Mouse (Mus musculus) ovary, adult 18-20 months (tissue): Measurements from ENCODE around the gene Zbtb16.

Source experiments
- DNase-seq: peaks from one replicate; pipeline ENCODE4 v3.0.0; 2022; ENCODE audit warnings: low spot score, mixed read lengths

Gene Zbtb16

DNA sequence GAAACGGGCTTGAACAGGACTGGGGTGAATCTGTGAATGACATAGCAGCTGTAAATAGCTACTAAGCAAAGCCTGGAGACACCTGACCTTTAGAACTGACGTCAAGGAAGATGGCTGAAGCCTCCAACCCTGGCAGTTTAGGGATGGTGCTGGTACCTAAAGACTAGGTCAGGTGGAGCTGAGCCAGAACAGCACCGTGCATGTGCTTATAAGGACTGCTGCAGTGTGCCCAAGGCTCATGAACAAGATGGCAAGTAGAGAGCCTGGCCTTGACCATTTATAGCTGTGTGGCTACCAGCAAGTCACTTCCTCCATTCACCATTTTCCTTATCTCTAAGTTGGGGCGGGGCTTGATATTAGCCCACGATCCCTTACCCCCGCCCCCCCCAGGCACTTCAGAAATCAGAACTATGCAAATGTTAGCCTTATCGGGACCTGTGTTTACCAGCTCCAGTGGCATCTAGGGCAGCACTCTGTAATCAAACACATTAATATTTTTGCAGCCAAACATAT lies 9.6 kb downstream of the Zbtb16 start:
- DNase-seq, result no peak

DNA sequence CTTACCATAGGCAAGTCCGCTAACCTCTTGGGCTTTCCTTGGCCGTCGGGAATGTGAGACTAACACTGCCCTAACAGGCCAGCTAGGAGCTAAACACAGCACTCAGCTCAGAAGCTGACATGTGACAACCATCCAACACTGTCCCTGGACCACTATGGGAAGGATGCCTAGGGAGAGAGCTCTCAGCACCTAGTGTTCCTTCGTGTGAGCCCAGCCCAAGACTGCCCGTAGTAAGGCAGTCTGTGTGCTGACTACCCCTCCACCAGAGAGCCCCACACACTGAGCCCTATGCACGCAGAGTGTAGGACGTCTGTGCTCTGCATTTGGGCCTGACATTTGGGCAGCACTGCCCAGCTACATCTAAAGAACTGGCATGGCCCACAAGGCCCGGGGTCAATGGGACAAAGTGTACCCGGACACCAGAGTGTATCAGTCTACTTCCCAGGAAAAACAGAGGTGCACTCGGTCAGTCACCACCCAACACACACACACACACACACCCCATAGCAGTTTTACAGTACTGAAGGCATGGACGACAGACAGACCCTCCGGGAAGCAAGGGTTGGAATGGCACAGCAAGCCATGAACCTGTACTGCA lies 11.4 kb downstream of the Zbtb16 start:
- DNase-seq, result no peak

DNA sequence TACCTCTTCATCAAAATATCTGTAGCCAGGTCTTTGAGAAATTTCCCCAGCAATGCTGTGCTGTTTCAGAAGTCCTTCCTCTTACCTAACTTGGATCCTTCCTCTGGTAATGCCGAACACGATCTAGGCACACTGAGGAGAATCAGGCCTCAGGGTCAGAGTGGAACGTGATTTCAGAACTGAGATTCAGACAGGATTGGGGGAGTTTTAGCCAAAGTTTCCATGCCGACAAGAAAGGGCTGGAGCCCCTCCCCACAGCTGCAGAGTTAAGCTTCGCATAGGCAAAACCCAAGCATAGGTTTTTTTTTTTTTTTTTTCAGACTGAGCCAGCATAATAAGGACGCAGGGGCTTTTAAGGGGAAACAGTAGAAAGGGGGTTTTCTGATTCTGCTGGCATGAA lies 12.2 kb downstream of the Zbtb16 start:
- no peak for DNase-seq

DNA sequence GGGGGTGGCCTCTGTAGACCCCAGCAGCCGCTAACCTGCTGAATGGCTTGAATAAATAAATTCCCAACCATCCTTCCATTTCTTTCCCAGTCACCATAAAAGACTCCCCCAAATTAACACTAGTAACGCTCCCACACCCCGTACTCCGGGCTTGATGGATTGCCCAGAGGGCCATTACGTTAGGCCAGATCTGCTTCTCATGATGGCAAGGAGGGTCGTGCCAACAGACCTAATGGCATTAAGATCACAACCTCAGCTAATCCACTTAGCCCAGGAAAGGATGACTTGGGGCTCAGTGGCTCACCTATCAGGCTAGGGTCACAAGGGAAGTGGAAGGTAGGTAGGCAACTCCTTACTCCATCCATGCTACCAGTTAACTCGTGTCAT lies 12.7 kb downstream of the Zbtb16 start:
- no peak for DNase-seq

DNA sequence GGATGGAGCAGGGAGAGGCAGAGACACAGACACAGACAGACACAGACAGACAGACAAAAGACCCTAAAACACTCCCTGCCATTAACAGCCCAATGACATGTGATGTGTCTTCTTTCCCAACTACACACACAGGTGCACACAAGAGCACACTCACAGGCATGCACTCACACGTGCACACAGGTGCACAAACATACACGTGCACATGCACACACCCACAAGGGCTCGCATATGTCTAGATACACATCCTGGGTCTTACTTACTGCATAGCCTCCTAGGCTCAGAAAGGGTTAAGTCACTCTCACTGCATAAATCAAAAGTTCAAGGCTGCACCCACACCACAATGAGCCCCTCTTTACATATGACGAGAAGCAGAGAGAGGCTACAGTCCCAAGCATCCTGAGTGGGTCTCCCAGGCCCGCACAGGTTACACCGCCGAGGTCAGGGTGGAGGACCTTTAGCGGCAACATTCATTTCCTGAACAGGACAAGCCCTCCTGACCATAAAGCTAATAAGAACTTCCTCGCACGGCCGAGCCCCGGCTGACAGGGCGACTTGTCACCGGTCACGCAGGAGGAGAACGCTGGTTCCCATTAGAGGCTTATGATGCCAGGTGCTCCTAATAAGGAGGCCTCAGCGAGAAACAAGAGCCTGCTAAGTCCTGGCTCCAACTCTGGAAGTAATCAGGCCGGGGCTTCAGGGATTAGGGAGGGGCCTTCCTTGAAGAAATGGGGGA lies 13.3 kb downstream of the Zbtb16 start:
- DNase-seq, result no peak

DNA sequence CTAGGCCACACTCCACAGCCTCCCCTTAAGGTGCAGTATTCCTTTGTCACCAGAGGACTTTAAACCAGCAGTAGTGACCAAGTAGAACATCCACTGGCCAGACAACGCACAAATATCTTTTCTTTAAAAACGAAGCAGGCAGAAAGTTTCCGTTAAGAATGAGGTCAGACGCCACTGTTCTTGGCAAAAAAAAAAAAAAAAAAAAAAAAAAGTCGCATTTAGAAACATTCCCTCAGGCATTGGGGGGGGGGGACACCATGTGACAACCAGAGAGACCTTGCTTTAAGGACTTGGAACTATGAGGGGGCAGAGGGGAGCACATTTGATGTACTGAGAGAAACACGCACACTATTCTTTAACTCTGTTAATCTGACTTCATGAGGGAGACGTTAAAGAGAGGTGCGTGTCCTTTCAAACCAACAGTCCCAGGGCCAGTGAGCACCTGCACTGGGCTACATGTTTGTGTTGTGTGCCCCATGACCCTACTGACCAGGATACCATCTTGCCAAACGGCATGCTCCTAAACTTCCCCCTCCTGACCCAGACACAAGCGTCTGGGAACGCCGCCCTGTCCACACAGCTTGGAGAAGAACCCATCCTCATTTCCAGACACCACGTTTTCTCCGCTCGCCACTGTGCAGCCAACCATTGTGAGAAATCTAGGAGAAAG lies 14.0 kb downstream of the Zbtb16 start:
- no peak for DNase-seq

DNA sequence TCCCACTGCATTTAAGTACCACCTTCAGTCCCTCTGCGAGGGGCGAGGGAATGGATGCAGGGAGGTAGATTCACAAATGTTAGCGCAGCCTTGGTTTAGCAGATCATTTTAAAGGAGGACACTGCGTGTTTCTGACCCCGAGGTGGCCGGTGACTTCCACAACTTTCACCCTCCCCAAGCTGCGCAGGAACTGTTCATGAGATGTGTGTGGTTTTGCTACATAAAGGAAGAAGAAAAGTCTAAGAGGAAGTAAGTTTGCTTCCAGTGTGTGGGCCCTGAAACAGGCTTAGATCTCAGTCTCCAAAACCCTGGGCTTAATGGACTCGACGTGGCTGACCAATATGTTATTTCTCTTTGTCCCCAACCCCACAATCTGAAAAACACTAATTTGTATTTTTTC lies 14.6 kb downstream of the Zbtb16 start:
- DNase-seq, result no peak

DNA sequence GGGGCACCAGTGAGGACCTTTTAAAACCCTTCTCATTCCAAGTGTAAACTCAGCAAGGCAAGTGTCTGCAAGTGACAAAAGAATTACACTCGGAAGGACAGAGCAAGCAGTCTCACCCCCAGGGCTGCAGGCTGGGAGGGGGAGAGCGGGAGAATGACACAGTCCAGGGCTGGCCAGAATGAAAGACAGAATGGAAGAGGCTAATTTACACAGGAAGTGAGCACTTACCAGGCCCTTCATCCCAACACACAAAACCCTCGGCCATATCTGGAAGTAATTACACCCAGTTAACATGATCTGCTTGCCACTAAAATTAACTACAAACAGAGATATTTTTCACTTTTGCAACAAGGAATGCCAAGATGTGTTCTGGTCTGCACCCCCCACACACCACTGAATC lies 15.2 kb downstream of the Zbtb16 start:
- DNase-seq, result no peak

DNA sequence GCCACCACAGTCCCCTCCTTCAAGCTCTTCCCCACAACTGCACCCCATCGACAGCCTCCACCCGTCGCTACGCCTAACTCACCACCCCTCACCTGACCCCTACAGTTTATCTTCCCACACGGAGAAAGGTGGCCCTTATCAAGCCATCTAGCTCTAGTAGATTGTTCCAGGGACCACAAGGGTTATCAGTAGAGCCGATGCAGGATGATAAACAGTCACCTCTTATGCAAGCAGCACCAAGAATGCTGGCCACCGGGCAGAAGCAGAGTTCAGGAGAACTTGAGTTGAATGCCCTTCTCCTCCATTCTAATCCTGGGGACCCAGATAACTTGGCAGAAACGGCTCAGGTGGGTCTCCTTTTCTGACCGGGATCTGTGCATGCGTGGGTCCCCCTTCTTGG lies 16.3 kb downstream of the Zbtb16 start:
- no peak for DNase-seq

DNA sequence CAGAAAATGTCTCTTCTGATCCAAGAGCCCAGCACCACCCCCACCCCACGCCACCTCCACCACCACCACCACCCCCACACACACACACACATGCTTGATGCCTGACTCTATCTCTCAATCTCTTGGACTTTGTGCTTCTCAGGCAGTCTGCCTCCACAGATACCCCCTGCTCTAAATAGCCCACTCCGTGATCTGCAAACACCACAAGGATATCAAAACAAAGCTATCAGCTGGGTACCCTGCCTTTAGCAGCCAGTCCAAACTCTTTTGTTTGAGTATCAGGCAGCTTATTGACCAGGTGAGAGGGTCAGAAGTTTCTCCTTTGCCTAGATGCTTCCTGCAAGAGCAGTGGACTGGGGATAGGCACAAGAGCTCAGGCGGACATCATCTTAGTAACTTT lies 16.9 kb downstream of the Zbtb16 start:
- no peak for DNase-seq

DNA sequence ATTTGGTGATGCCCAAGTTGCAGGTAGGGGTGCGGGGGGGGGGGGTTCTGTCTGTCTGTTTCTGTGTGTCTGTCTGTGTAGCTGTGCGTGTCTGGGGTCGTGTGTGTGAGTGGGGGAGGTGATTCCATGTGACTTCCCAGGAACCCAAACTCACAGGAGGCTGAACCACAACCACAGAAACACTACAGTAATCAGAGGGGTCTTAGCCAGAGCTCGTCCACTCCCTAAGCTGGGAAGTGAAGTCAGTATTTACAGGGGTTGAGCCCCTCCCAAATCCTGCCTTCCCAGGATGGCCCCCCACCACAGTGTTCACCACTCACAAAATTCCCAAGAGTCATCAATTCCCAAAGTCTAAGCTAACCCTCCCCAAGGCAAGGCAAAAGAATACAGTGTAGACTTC lies 18.1 kb downstream of the Zbtb16 start:
- no peak for DNase-seq

DNA sequence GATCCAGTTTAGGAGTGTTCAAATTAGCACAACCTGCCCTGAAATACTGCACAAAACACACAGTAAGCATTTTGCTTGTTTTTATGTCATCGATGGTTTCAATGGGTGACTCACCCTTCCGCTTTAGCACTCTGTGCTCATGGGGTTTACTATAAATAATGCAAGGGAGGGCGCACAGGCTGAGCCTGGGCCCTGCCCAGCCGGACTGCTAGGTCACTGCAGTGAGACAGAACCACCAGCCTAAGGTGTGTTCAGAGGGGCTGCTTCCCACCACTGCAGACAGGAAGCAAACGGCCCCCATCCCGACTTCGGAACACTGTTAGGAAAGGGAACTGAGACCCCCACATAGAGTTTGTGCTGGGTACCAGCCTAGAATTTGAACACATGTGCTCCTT lies 18.6 kb downstream of the Zbtb16 start:
- no peak for DNase-seq

DNA sequence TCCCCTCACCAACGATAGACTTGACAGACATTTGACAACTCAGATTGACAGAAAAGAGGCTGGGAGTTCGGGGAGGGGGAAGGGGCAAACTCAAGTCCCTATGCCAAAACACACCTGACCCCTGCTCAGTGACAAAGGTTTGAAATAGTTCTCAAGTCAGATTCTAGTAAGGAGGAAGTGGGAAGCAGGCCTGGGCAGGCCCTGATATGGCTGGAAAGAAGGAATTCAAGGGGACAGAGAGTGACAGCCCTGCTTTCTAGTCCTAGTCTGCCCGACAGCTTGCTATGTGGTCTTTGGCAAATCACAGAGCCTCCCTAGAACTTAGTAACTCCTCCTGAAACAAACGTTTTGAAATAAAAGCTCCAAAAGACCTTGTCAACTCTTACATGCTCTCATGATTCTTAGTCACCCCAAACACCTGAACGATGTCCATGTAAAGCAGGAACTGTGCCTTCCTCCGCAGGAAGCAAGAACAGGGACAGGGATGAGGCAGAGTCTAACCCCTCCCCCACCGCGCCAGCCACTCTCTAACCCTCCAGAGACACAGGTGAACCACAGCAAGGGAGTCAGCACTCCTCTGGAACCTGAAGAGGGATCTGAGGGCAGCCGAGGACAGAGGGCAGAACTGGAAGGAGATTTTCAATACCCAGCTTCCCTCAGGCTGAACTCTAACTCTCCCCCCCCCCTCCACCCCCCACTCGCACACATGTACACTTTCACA lies 19.2 kb downstream of the Zbtb16 start:
- DNase-seq, result no peak

DNA sequence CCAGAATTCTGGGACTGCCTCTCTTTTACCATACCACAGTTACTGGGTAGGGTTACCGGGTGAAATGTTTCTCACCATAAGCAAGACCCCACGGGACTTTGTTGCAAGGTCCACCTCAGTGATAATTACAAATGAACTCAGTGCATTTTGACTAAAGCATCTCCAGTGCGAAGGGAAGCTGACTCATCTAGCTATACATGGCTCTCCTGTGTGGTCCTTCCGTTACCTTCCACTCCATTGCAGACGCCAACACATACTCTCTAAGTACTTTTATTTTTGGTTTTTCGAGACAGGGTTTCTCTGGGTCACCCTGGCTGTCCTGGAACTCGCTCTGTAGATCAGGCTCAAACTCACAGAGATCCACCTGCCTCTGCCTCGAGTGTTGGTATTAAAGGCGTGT lies 19.9 kb downstream of the Zbtb16 start:
- no peak for DNase-seq

DNA sequence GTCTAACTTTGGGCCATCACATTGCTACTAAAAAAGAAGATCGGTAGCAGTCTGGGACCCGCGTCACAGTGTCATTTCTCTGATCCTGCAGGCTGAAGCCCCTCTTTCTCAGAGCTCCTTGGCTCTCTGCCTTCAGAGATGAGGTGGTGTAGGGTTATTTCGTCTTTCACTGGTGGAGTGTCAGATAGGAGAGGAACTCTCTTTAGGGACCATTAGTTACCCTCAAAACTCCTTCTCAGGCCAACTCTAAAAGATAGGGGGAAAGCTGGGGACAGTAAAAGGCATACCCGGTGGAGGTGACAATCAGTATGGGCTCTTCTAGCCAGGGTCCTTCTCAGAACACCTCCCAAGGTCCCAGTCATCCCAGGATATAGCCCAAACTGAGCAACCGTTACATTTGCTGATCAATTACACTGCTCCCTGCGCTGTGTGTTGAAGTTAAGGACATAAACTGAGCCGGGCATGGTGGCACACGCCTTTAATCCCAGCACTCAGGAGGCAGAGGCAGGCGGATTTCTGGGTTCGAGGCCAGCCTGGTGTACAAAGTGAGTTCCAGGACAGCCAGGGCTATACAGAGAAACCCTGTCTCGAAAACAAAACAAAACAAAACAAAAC lies 21.0 kb downstream of the Zbtb16 start:
- no peak for DNase-seq

DNA sequence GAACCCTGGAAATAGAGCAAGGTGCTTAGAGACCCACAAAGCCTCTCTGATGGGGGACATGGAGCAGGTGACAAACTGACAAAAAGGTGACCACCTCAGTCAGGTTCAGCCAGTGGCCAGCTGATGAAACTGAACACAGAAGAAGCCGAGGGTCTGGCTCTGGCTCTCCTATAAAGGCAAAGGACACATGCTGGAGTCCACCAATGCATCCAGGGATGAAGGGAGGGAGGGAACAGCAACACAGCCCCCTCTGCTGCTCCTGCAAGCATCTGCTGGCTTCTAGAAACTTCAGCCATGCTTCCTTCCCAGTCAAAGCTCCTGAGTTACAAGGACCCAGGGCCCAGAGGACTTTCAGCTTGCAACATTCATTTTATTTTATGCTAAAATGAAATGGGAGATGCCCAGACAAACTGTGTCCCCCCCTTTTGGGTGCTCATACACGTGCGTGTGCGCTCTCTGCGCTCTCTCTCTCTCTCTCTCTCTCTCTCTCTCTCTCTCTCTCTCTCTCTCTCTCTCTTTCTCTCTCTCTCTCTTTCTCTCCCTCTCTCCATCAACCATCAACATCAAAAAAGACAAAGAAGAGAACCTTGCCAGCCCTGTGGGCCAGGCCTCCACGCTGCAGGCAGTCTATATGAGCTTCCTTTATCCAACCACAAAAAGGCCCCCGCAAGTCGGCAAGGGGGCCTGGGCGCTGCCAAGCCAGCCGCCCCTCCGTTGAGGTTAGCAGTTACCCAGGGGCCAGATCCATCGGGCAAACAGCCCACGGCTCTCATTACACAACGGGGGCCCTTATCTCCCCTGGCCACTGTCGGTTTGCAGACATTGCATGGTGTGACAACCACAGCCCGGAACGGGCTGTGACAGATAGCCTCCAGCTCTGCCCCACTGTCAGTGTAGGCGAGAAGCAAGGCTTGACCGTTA lies 21.8 kb downstream of the Zbtb16 start:
- no peak for DNase-seq

DNA sequence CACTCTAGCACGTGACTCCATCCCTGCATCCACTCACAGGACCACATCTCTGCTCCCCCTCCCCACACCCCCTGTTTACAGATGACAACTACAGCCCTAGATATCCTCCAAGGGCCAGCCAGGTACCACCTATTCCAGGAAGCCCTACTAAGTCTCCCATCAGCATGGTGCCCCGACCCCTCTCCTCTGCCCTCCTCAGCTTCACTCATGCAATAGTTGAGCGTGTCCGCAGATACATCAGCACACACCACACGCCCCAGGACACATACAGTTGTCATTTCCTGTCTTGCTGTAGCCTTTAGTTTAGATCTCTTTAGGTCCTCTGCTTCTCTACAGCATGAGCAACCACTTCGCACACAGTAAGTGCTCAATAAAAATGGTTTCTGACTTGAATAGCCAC lies 23.7 kb downstream of the Zbtb16 start:
- no peak for DNase-seq

DNA sequence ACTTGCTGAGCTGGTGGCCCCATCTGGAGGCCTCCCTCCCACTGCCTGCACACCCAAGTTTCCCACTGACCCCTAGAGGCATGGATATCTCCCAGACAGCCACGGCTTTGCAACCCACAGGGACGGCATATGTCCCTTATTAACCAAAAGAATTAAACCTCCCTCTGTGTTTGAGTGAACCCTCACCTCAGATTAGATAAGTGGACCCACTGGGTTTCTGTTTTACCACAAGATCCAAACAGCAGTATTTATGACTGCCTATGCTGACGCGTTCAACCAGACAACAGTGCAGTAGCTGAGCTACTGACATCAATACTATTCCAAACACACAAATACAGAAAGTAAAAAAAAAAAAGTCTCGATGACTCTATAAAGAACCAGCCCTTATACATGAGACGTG lies 29.4 kb downstream of the Zbtb16 start:
- DNase-seq, result no peak

DNA sequence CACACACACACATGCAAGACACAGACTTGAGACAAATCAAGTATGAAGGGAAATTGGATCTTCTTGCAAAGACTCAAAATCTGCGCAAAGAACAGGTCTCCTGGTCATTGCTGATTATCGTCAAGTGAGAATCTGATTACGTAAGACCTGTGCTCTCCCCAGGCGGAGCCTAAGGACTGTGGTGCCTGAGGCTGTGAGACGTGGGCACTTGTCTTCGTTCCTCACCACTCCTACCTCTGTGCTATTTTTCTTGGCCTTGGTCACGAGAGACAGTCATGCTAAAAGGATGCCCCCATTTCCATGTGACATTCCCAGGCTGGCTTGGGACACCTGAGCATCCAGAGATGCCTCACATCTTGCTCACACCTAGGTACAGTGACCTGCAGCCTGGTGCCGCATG lies 30.2 kb downstream of the Zbtb16 start:
- no peak for DNase-seq

DNA sequence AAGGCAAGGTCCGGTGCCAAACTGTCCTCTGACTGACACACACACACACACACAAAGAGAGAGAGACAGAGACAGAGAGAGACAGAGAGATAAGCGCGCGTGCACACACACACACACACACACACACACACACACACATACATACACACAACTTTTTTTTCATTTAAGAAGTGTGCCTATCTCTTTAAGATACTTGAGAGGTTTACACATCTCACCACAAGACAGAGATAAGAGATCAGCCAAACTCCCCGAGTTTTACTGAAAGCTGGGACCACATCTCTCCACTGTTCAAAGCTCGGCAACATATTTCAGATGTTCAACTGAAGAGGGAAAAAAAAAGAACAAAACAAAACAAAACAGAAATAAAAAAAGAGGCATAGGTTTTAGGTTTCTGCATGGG lies 31.5 kb downstream of the Zbtb16 start:
- no peak for DNase-seq
